Mouse (Mus musculus) olfactory bulb, adult 2 months (tissue): ENCODE measurements around the gene Prss33.

Source experiments
- CTCF ChIP-seq: fragments of 200-500 bp; IDR thresholded peaks from 2 replicates; pipeline ENCODE4 v1.5.1; 2012; ENCODE audit warnings: low read depth, mild to moderate bottlenecking, low read length, moderate library complexity; ENCODE audit not compliant: insufficient read depth
- POLR2A ChIP-seq: fragments of 200-500 bp; IDR thresholded peaks from 2 replicates; pipeline ENCODE4 v1.6.1; 2012; ENCODE audit warnings: mild to moderate bottlenecking, low read depth, low read length, moderate library complexity; ENCODE audit not compliant: insufficient read depth

GRCm38 (mm10) chr17:23801627-23802026, 34.2 kb downstream of the Prss33 start:
- TF ChIP-seq POLR2A (no peak), CTCF (no peak)
